Mouse (Mus musculus): Measurements from ENCODE around the gene Tmprss15. TPM values are rescaled to one million over a fixed set of nuclear protein-coding genes. Genes with fewer than 3 reads are reported as not detected.
A peak's percentile ranks its signal among the peaks of the same experiment; 100 is the strongest.

Gene Tmprss15
- polyA plus RNA-seq, 1 experiment from 2014 or later, result not detected

- Histone ChIP-seq H3K4me1 (ENCODE audit: control insufficient read depth, insufficient read depth, low read length) (no peaks in the 10 kb centered on the region), H3K9me3 (ENCODE audit: control insufficient read depth, low read depth, low read length) (no peaks in the 10 kb centered on the region), H3K9ac (replicated peaks; ENCODE audit: low read depth, low read length) (no peak overlapping the region), H3K27ac (ENCODE audit: low read length) (no peak overlapping the region), H3K4me2 (replicated peaks; ENCODE audit: low read depth, low read length) (no peak overlapping the region), H3K27me3 (ENCODE audit: control insufficient read depth, insufficient read depth, low read length) (no peaks in the 10 kb centered on the region), H3K4me3 (ENCODE audit: low read depth, low read length) (no peak overlapping the region), H3K36me3 (ENCODE audit: control insufficient read depth, insufficient read depth, low read length) (no peaks in the 10 kb centered on the region)
- 46% methylated on average over 2 of the region's 2 CpGs for WGBS
- no peak; the same call in 1 of the 2 replicates for ATAC-seq (ENCODE audit: insufficient number of reproducible peaks, insufficient read depth, low FRiP score, low read depth)
Measured at GRCm38 (mm10) chr16:79032593-79032992, 58.3 kb downstream of the Tmprss15 start.

GRCm38 (mm10) chr16:79002812-79003211 lies 88.1 kb downstream of the Tmprss15 start:
- no peak overlapping the region for H3K27ac ChIP-seq (ENCODE audit: low read length)
- ATAC-seq (ENCODE audit: insufficient number of reproducible peaks, insufficient read depth, low FRiP score, low read depth), result no peak
- no peaks in the 10 kb centered on the region for H3K4me1 ChIP-seq (ENCODE audit: control insufficient read depth, insufficient read depth, low read length)
- no peaks in the 10 kb centered on the region for H3K36me3 ChIP-seq (ENCODE audit: control insufficient read depth, insufficient read depth, low read length)
- no peak overlapping the region for H3K4me2 ChIP-seq (replicated peaks; ENCODE audit: low read depth, low read length)
- 56% methylated on average over 2 of the region's 2 CpGs for WGBS
- H3K9ac ChIP-seq (replicated peaks; ENCODE audit: low read depth, low read length), result no peak overlapping the region
- no peaks in the 10 kb centered on the region for H3K9me3 ChIP-seq (ENCODE audit: control insufficient read depth, low read depth, low read length)
- H3K27me3 ChIP-seq (ENCODE audit: control insufficient read depth, insufficient read depth, low read length), result no peaks in the 10 kb centered on the region
- no peak overlapping the region for H3K4me3 ChIP-seq (ENCODE audit: low read depth, low read length)

GRCm38 (mm10) chr16:79001679-79002078 lies 89.2 kb downstream of the Tmprss15 start:
- Histone ChIP-seq H3K9ac (replicated peaks; ENCODE audit: low read depth, low read length) (no peak overlapping the region), H3K27me3 (ENCODE audit: control insufficient read depth, insufficient read depth, low read length) (no peaks in the 10 kb centered on the region), H3K27ac (ENCODE audit: low read length) (no peak overlapping the region), H3K4me2 (replicated peaks; ENCODE audit: low read depth, low read length) (no peak overlapping the region), H3K9me3 (ENCODE audit: control insufficient read depth, low read depth, low read length) (no peaks in the 10 kb centered on the region), H3K4me1 (ENCODE audit: control insufficient read depth, insufficient read depth, low read length) (no peaks in the 10 kb centered on the region), H3K4me3 (ENCODE audit: low read depth, low read length) (no peak overlapping the region), H3K36me3 (ENCODE audit: control insufficient read depth, insufficient read depth, low read length) (no peaks in the 10 kb centered on the region)
- 76% methylated on average over 9 of the region's 9 CpGs for WGBS
- ATAC-seq (ENCODE audit: insufficient number of reproducible peaks, insufficient read depth, low FRiP score, low read depth), result 0 out of 2 replicates have a peak, but pooled peaks have one; percentile 58

DNA sequence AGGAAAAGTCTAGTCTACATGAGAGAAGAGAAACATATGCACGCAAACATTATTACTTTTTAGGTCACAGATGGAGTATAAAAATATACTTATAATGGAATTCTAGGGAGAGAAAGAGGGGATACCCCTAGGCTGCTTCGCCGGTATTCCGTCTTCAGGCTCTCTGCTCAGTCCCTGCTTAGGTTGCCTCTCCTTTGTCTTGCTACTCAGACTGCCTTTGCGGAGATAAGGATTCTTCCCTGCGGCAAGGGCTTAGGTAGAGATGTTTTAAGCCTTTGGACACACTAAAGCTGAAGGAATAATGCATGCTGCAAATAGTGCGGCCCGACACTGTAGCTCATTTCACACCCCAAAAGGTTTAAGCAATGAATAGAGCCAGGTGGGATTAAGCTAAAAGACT lies 114.5 kb downstream of the Tmprss15 start:
- no peak overlapping the region for H3K4me3 ChIP-seq (ENCODE audit: low read depth, low read length)
- ATAC-seq (ENCODE audit: insufficient number of reproducible peaks, insufficient read depth, low FRiP score, low read depth), result no peak
- no peak overlapping the region for H3K4me2 ChIP-seq (replicated peaks; ENCODE audit: low read depth, low read length)
- H3K9ac ChIP-seq (replicated peaks; ENCODE audit: low read depth, low read length), result no peak overlapping the region
- 74% methylated on average over 8 of the region's 8 CpGs for WGBS
- H3K27me3 ChIP-seq (ENCODE audit: control insufficient read depth, insufficient read depth, low read length), result no peaks in the 10 kb centered on the region
- no peak overlapping the region for H3K27ac ChIP-seq (ENCODE audit: low read length)
- H3K4me1 ChIP-seq (ENCODE audit: control insufficient read depth, insufficient read depth, low read length), result no peaks in the 10 kb centered on the region
- H3K9me3 ChIP-seq (ENCODE audit: control insufficient read depth, low read depth, low read length), result no peaks in the 10 kb centered on the region
- no peaks in the 10 kb centered on the region for H3K36me3 ChIP-seq (ENCODE audit: control insufficient read depth, insufficient read depth, low read length)

DNA sequence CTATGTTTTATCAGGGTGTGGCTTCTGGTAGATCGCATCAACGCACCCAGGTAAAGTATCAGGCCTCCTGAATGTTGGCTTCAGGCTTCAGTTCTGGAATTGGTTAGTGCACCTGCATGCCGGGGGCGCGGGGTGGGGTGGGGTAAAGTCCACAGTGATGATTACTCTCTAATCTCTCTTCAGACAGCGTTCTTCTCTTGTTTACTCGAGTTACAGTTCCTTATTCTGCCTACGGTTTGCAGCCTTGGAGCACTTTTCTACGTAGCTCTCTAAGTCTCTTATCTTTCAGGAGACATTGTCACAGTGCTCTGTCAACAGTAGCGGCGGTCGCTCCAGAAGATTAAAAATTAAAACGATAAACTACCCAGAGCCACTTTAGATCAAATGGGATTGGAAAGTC lies 116.8 kb downstream of the Tmprss15 start:
- H3K36me3 ChIP-seq (ENCODE audit: control insufficient read depth, insufficient read depth, low read length), result no peaks in the 10 kb centered on the region
- no peak overlapping the region for H3K4me3 ChIP-seq (ENCODE audit: low read depth, low read length)
- ATAC-seq (ENCODE audit: insufficient number of reproducible peaks, insufficient read depth, low FRiP score, low read depth), result 0 out of 2 replicates have a peak, but pooled peaks have one; percentile 49
- whole genome bisulfite sequencing, result 70% methylated on average over 13 of the region's 13 CpGs
- no peak overlapping the region for H3K4me2 ChIP-seq (replicated peaks; ENCODE audit: low read depth, low read length)
- no peak overlapping the region for H3K27ac ChIP-seq (ENCODE audit: low read length)
- no peak overlapping the region for H3K9ac ChIP-seq (replicated peaks; ENCODE audit: low read depth, low read length)
- H3K4me1 ChIP-seq (ENCODE audit: control insufficient read depth, insufficient read depth, low read length), result no peaks in the 10 kb centered on the region
- no peaks in the 10 kb centered on the region for H3K27me3 ChIP-seq (ENCODE audit: control insufficient read depth, insufficient read depth, low read length)
- no peaks in the 10 kb centered on the region for H3K9me3 ChIP-seq (ENCODE audit: control insufficient read depth, low read depth, low read length)

DNA sequence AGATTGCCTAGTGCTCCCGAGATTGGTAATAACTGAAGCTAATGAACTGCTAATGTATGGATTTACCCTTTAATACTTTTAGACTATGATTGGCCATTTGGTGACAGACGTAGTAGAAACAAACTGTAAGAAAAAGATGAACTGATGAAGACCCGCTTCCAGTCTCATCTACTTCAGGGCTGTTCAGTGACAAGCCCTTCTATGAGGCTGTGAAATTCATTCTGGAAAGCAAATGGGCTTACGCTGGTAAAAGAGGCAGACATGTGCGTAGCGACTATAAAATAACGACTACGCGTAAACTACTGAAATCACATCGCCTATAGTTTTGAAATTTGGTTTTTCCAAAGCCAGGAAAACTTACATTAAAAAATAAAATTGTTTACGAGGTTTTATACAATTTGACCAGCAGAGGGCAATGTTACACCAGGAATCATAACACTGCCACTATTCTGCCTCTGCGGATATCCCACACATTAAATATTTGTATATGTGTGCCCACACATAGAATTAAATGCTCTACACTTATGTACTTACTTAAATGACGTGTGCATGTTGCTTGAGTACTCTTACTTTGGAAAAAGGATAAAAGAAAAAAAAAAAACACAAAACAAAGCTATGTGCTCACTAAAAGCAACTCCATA lies 121.7 kb downstream of the Tmprss15 start:
- Histone ChIP-seq H3K4me1 (ENCODE audit: control insufficient read depth, insufficient read depth, low read length) (no peaks in the 10 kb centered on the region), H3K9me3 (ENCODE audit: control insufficient read depth, low read depth, low read length) (no peaks in the 10 kb centered on the region), H3K27ac (ENCODE audit: low read length) (no peak overlapping the region), H3K9ac (replicated peaks; ENCODE audit: low read depth, low read length) (no peak overlapping the region), H3K4me2 (replicated peaks; ENCODE audit: low read depth, low read length) (no peak overlapping the region), H3K27me3 (ENCODE audit: control insufficient read depth, insufficient read depth, low read length) (no peaks in the 10 kb centered on the region), H3K36me3 (ENCODE audit: control insufficient read depth, insufficient read depth, low read length) (no peaks in the 10 kb centered on the region), H3K4me3 (ENCODE audit: low read depth, low read length) (no peak overlapping the region)
- ATAC-seq (ENCODE audit: insufficient number of reproducible peaks, insufficient read depth, low FRiP score, low read depth), result no peak
- WGBS, result 34% methylated on average over 13 of the region's 13 CpGs

DNA sequence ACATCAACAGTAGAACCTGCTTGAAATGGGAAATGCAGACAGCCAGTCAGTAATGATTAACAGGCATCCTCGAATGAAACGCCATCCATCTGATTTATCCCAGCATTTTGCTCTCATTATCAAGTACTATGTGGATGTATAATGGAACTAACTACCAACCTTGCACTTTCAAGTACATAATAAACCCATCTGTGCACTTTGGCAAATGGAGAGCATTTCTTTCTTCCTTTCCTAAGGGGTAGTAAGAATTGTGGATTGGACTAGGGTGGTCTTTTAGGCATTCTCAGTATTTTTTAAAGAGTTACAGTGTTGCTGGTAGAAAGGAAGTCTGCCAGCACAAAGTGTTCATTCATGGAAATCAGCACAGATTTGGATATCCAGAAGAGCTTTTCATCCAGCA lies 133.5 kb downstream of the Tmprss15 start:
- Histone ChIP-seq H3K9ac (replicated peaks; ENCODE audit: low read depth, low read length) (no peak overlapping the region), H3K36me3 (ENCODE audit: control insufficient read depth, insufficient read depth, low read length) (no peaks in the 10 kb centered on the region), H3K27me3 (ENCODE audit: control insufficient read depth, insufficient read depth, low read length) (no peaks in the 10 kb centered on the region), H3K9me3 (ENCODE audit: control insufficient read depth, low read depth, low read length) (no peaks in the 10 kb centered on the region), H3K27ac (ENCODE audit: low read length) (no peak overlapping the region), H3K4me3 (ENCODE audit: low read depth, low read length) (no peak overlapping the region), H3K4me1 (ENCODE audit: control insufficient read depth, insufficient read depth, low read length) (no peaks in the 10 kb centered on the region), H3K4me2 (replicated peaks; ENCODE audit: low read depth, low read length) (no peak overlapping the region)
- 49% methylated on average over 2 of the region's 2 CpGs for WGBS
- ATAC-seq (ENCODE audit: insufficient number of reproducible peaks, insufficient read depth, low FRiP score, low read depth), result no peak

DNA sequence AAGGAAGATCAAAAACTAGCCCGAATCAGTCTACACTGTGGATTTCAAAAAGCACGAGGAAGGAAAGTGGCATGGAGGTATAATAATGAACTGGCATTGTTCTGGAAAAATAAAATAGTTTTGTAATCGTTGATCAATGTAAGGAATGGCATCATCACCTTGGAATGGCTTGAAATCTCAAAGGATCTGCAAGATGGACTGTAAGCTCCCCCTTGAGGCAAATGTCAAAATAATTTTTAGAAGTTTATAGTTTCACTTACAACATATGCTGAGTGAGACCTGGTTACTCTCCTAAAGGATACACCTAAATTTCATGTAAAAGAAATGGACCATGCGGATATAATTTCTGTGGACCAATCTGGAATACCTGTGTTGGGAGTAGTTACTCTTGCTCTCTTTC lies 140.5 kb downstream of the Tmprss15 start:
- Histone ChIP-seq H3K36me3 (ENCODE audit: control insufficient read depth, insufficient read depth, low read length) (no peaks in the 10 kb centered on the region), H3K27ac (ENCODE audit: low read length) (no peak overlapping the region), H3K9ac (replicated peaks; ENCODE audit: low read depth, low read length) (no peak overlapping the region), H3K27me3 (ENCODE audit: control insufficient read depth, insufficient read depth, low read length) (no peaks in the 10 kb centered on the region), H3K4me1 (ENCODE audit: control insufficient read depth, insufficient read depth, low read length) (no peaks in the 10 kb centered on the region), H3K4me3 (ENCODE audit: low read depth, low read length) (no peak overlapping the region), H3K9me3 (ENCODE audit: control insufficient read depth, low read depth, low read length) (no peaks in the 10 kb centered on the region), H3K4me2 (replicated peaks; ENCODE audit: low read depth, low read length) (no peak overlapping the region)
- 74% methylated on average over 4 of the region's 4 CpGs for WGBS
- no peak for ATAC-seq (ENCODE audit: insufficient number of reproducible peaks, insufficient read depth, low FRiP score, low read depth)

DNA sequence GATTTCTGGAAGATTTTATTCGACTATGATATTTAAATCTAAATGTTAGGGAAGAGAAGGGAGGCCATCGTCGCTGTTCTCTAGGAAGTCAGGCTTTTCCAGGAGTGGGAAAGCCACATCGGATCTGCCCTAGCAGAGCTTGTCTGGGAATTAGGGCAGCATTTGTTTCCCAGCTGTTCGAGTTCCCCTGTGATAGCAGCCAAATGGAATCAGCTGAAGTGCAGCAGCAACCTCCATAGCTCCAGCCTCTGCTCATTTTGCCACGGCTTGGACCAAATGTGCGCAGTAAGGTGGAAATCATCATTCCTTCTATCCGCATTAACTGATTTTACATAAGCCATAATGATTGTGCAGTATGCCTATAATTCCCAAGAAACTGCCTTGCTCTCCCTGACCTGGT lies 153.1 kb downstream of the Tmprss15 start:
- H3K27me3 ChIP-seq (ENCODE audit: control insufficient read depth, insufficient read depth, low read length), result no peaks in the 10 kb centered on the region
- no peak overlapping the region for H3K9ac ChIP-seq (replicated peaks; ENCODE audit: low read depth, low read length)
- H3K27ac ChIP-seq (ENCODE audit: low read length), result no peak overlapping the region
- H3K4me3 ChIP-seq (ENCODE audit: low read depth, low read length), result no peak overlapping the region
- no peaks in the 10 kb centered on the region for H3K36me3 ChIP-seq (ENCODE audit: control insufficient read depth, insufficient read depth, low read length)
- no peak overlapping the region for H3K4me2 ChIP-seq (replicated peaks; ENCODE audit: low read depth, low read length)
- WGBS, result 61% methylated on average over 8 of the region's 8 CpGs
- H3K9me3 ChIP-seq (ENCODE audit: control insufficient read depth, low read depth, low read length), result no peaks in the 10 kb centered on the region
- ATAC-seq (ENCODE audit: insufficient number of reproducible peaks, insufficient read depth, low FRiP score, low read depth), result no peak
- no peaks in the 10 kb centered on the region for H3K4me1 ChIP-seq (ENCODE audit: control insufficient read depth, insufficient read depth, low read length)

All from stomach, embryonic 14.5 days (tissue).